ENCODE assay signal across 11 mouse cellular contexts in the genomic region with DNA sequence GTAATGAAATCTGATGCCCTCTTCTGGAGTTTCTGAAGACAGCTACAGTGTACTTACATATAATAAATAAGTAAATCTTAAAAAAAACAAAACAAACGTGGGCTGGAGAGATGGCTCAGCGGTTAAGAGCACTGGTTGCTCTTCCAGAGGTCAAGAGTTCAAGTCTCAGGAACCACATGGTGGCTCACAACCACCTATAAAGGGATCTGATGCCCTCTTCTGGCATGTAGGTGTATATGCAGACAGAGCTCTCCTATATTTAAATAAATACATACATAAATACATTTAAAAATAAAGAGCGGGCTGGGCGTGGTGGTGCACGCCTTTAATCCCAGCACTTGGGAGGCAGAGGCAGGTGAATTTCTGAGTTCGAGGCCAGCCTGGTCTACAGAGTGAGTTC. TPM values are rescaled to one million over a fixed set of nuclear protein-coding genes. Genes with fewer than 3 reads are reported as not detected.
DNase-seq lines count a peak whose midpoint lies in the region; ATAC-seq and TF ChIP-seq lines count a peak whose summit lies in the region.
"Not testable (repeated sequence)": the region's sequence is repeated elsewhere in the genome, so short reads cannot be mapped to it uniquely, and the experiment has no call there.
"Had no signal": no experiment of that assay in that cellular context is flagged by ENCODE, and none has a peak within 500 bp of the region (broad histone marks: within the 10 kb centered on the region; RNA-seq: fewer than 3 reads in every experiment).

No protein-coding gene starts in this region.

- H3K9ac ChIP-seq in MEL (ENCODE audit: control insufficient read depth, low read depth, low read length, poor library complexity, severe bottlenecking); forebrain, embryonic 14.5 days (ENCODE audit: low read length); liver, embryonic 14.5 days (replicated peaks): not testable (repeated sequence)

- not testable (repeated sequence) for H3K4me3 ChIP-seq in MEL (ENCODE audit: control insufficient read depth in 1 of 2, insufficient read depth in 1 of 2, low read depth in 2 of 2, low read length in 2 of 2); forebrain, embryonic 14.5 days (ENCODE audit: low read depth, low read length); liver, embryonic 14.5 days (ENCODE audit: insufficient read depth in 1 of 2, low read depth in 2 of 2, low read length in 2 of 2)

- WGBS in forebrain, embryonic 14.5 days: 82% methylated on average over 6 of the region's 6 CpGs
- WGBS in liver, embryonic 14.5 days (ENCODE audit: insufficient replicate concordance): 68% methylated on average over 6 of the region's 6 CpGs

- not testable (repeated sequence) for TF ChIP-seq EP300 in MEL (IDR thresholded peaks at IDR 0.05; ENCODE audit: low read depth in 1 of 2, low read length in 2 of 2); liver, embryonic 14.5 days (IDR thresholded peaks at IDR 0.05; ENCODE audit: low read depth)

- not testable (repeated sequence) for H3K9me3 ChIP-seq in MEL (replicated peaks; ENCODE audit: insufficient read depth, low read length); forebrain, embryonic 14.5 days (replicated peaks; ENCODE audit: control insufficient read depth, low read length); liver, embryonic 14.5 days (ENCODE audit: control insufficient read depth, low read length)

- not testable (repeated sequence) for H3K27me3 ChIP-seq in MEL (ENCODE audit: control insufficient read depth in 1 of 2, insufficient read depth in 2 of 2, low read length in 2 of 2); forebrain, embryonic 14.5 days (replicated peaks; ENCODE audit: control insufficient read depth, insufficient read depth, low read length); liver, embryonic 14.5 days (ENCODE audit: control insufficient read depth, insufficient read depth, low read length)

- TF ChIP-seq RAD21 in MEL (IDR thresholded peaks at IDR 0.05; ENCODE audit: low read depth, low read length): peak; percentile 6

- not testable (repeated sequence) for H3K4me1 ChIP-seq in MEL (ENCODE audit: control insufficient read depth in 1 of 2, insufficient read depth in 2 of 2, low read length in 2 of 2); forebrain, embryonic 14.5 days (ENCODE audit: control insufficient read depth, insufficient read depth, low read length); liver, embryonic 14.5 days (replicated peaks; ENCODE audit: control insufficient read depth in 2 of 2, insufficient read depth in 2 of 2, low read length in 1 of 2)

- H3K79me2 ChIP-seq in MEL (ENCODE audit: control insufficient read depth, insufficient read depth, low read length, poor library complexity): peaks cover 15% of the 10 kb centered on the region

- peak; percentile 12 to 44 (median 22); a peak in 3 of 6 replicates for TF ChIP-seq CTCF in MEL (IDR thresholded peaks at IDR 0.05 in 2 of 3, conservative IDR thresholded peaks at IDR 0.05 in 1 of 3; ENCODE audit: control insufficient read depth in 1 of 3, insufficient read depth in 1 of 3, low read depth in 2 of 3, low read length in 3 of 3, poor library complexity in 1 of 3, severe bottlenecking in 1 of 3)
- TF ChIP-seq CTCF in liver, embryonic 14.5 days (IDR thresholded peaks at IDR 0.05; ENCODE audit: low read depth): peak; percentile 54

- DNase-seq in A20 (ENCODE audit: low read depth, low spot score) (peak; percentile 56), MEL (ENCODE audit: low read depth, low spot score) (peak; percentile 58)
- DNase-seq in forebrain, embryonic 14.5 days (ENCODE audit: low spot score): peak; percentile 28
- not testable (repeated sequence) for DNase-seq in liver, embryonic 14.5 days (ENCODE audit: low read depth in 3 of 3, low spot score in 3 of 3)
- peak; percentile 50 for DNase-seq in naive thymus-derived CD4-positive, alpha-beta T cell, adult 2 months (ENCODE audit: low read depth)

- peak; percentile 32 for ATAC-seq in activated CD4-positive, CD25-positive, alpha-beta regulatory T cell, adult 4 months
- ATAC-seq in forebrain, embryonic 14.5 days; liver, embryonic 14.5 days (ENCODE audit: insufficient read depth): not testable (repeated sequence)
- ATAC-seq in inflammation-experienced regulatory T-cells, adult 6 months: peak; percentile 41

- not testable (repeated sequence) for TF ChIP-seq POLR2A in MEL (IDR thresholded peaks at IDR 0.05; ENCODE audit: control insufficient read depth in 1 of 2, insufficient read depth in 1 of 2, low read depth in 1 of 2, low read length in 2 of 2, poor library complexity in 1 of 2)

- not testable (repeated sequence) for H3K4me2 ChIP-seq in forebrain, embryonic 14.5 days (ENCODE audit: low read length); liver, embryonic 14.5 days (ENCODE audit: low read depth)

- not testable (repeated sequence) for H3K27ac ChIP-seq in MEL (ENCODE audit: control insufficient read depth, low read depth, low read length); forebrain, embryonic 14.5 days (ENCODE audit: low read depth, low read length); liver, embryonic 14.5 days

- peaks cover 0 to 15% of the 10 kb centered on the region in 2 experiments; a peak in 3 of 4 replicates for H3K36me3 ChIP-seq in MEL (ENCODE audit: control insufficient read depth in 1 of 2, insufficient read depth in 2 of 2, low read length in 2 of 2)
- H3K36me3 ChIP-seq in forebrain, embryonic 14.5 days (ENCODE audit: control insufficient read depth, insufficient read depth, low read length): peaks cover 56% of the 10 kb centered on the region
- H3K36me3 ChIP-seq in liver, embryonic 14.5 days (replicated peaks; ENCODE audit: control insufficient read depth, insufficient read depth, low read depth): peaks cover 38% of the 10 kb centered on the region

TF ChIP-seq in MEL, 35 proteins besides CTCF, POLR2A, EP300 and RAD21 (continues in another document):
- TF ChIP-seq MYC (IDR thresholded peaks at IDR 0.05; ENCODE audit: low read depth, low read length): peak; percentile 79

RNA-seq across cellular contexts. Expression of a gene that starts 6.1 kb away (rescaled TPM):
- 32.2 and 40.3 TPM in 2 replicates for total RNA-seq in MEL (2012; rRNA removed)
- polyA plus RNA-seq in MEL (2012; ENCODE audit: insufficient read depth in 1 of 2, insufficient read length in 2 of 2, low read depth in 1 of 2, low replicate concordance in 2 of 2, missing spikeins in 1 of 2): 10 to 100 TPM in 1 of 2 experiments, not detected in 1; 30.9 TPM
- 10 to 100 TPM; 35.1 to 49.1 TPM for polyA plus RNA-seq in activated CD4-positive, CD25-positive, alpha-beta regulatory T cell, adult 4 months (2017; shearing (Covaris generic))
- polyA plus RNA-seq in forebrain, embryonic 14.5 days (2014; fragmentation: Nextera tagmentation; extraction: Ambion mirVana): 12.0 and 14.3 TPM in 2 replicates
- polyA plus RNA-seq in inflammation-experienced regulatory T-cells, adult 6 months (2017; shearing (Covaris generic)): 10 to 100 TPM; 34.5 to 45.6 (median 39.3) TPM
- 20.6 and 22.1 TPM in 2 replicates for polyA plus RNA-seq in liver, embryonic 14.5 days (2012; rRNA removed)
- polyA plus RNA-seq in liver, embryonic 14.5 days (2014; fragmentation: Nextera tagmentation; extraction: Ambion mirVana): 13.5 and 14.7 TPM in 2 replicates

RNA-seq across cellular contexts. Expression of a gene that starts 6.3 kb away (rescaled TPM):
- total RNA-seq in MEL (2012; rRNA removed): 4.7 and 4.8 TPM in 2 replicates
- 1 to 10 TPM in 1 of 2 experiments, not detected in 1; 5.9 TPM for polyA plus RNA-seq in MEL (2012; ENCODE audit: insufficient read depth in 1 of 2, insufficient read length in 2 of 2, low read depth in 1 of 2, low replicate concordance in 2 of 2, missing spikeins in 1 of 2)
- polyA plus RNA-seq in activated CD4-positive, CD25-positive, alpha-beta regulatory T cell, adult 4 months (2017; shearing (Covaris generic)): 1 to 10 TPM; 3.8 to 5.4 TPM
- polyA plus RNA-seq in forebrain, embryonic 14.5 days (2014; fragmentation: Nextera tagmentation; extraction: Ambion mirVana): 13.0 and 15.0 TPM in 2 replicates
- 1 to 10 TPM; 3.7 to 6.1 (median 4.8) TPM for polyA plus RNA-seq in inflammation-experienced regulatory T-cells, adult 6 months (2017; shearing (Covaris generic))
- polyA plus RNA-seq in liver, embryonic 14.5 days (2012; rRNA removed): 2.2 and 2.4 TPM in 2 replicates
- 3.7 and 4.5 TPM in 2 replicates for polyA plus RNA-seq in liver, embryonic 14.5 days (2014; fragmentation: Nextera tagmentation; extraction: Ambion mirVana)

RNA-seq across cellular contexts. Expression of a gene that starts 12.9 kb away (rescaled TPM):
- 3.8 and 4.0 TPM in 2 replicates for total RNA-seq in MEL (2012; rRNA removed)
- 1 to 10 TPM in 1 of 2 experiments, not detected in 1; 7.7 TPM for polyA plus RNA-seq in MEL (2012; ENCODE audit: insufficient read depth in 1 of 2, insufficient read length in 2 of 2, low read depth in 1 of 2, low replicate concordance in 2 of 2, missing spikeins in 1 of 2)
- polyA plus RNA-seq in activated CD4-positive, CD25-positive, alpha-beta regulatory T cell, adult 4 months (2017; shearing (Covaris generic)): 1 to 10 TPM; 5.0 to 5.1 TPM
- polyA plus RNA-seq in forebrain, embryonic 14.5 days (2014; fragmentation: Nextera tagmentation; extraction: Ambion mirVana): 20.4 and 22.8 TPM in 2 replicates
- polyA plus RNA-seq in inflammation-experienced regulatory T-cells, adult 6 months (2017; shearing (Covaris generic)): 1 to 10 TPM; 5.2 to 9.7 (median 6.4) TPM
- polyA plus RNA-seq in liver, embryonic 14.5 days (2012; rRNA removed): 2.3 TPM in 2 replicates
- polyA plus RNA-seq in liver, embryonic 14.5 days (2014; fragmentation: Nextera tagmentation; extraction: Ambion mirVana): 2.9 and 4.4 TPM in 2 replicates

RNA-seq across cellular contexts. Expression of a gene that starts 18.8 kb away (rescaled TPM):
- not detected in 2 replicates for total RNA-seq in MEL (2012; rRNA removed)
- not detected for polyA plus RNA-seq in MEL (2012; ENCODE audit: insufficient read depth in 1 of 2, insufficient read length in 2 of 2, low read depth in 1 of 2, low replicate concordance in 2 of 2, missing spikeins in 1 of 2)
- polyA plus RNA-seq in activated CD4-positive, CD25-positive, alpha-beta regulatory T cell, adult 4 months (2017; shearing (Covaris generic)): not detected
- not detected in 2 replicates for polyA plus RNA-seq in forebrain, embryonic 14.5 days (2014; fragmentation: Nextera tagmentation; extraction: Ambion mirVana)
- polyA plus RNA-seq in inflammation-experienced regulatory T-cells, adult 6 months (2017; shearing (Covaris generic)): not detected
- polyA plus RNA-seq in liver, embryonic 14.5 days (2012; rRNA removed): 0.15 and 0.32 TPM in 2 replicates
- 0.44 TPM in 1 of 2 replicates, not detected in the other for polyA plus RNA-seq in liver, embryonic 14.5 days (2014; fragmentation: Nextera tagmentation; extraction: Ambion mirVana)
- total RNA-seq: adrenal gland, adult 2 months; layer of hippocampus, postnatal 10 days; megakaryocyte progenitor cell, adult 5-6 weeks had no signal
- polyA plus RNA-seq: adrenal gland, adult 2 months; forebrain, embryonic 16.5 days had no signal

RNA-seq across cellular contexts. Expression of a gene that starts 23.9 kb away (rescaled TPM):
- total RNA-seq in MEL (2012; rRNA removed): 7.1 and 8.2 TPM in 2 replicates
- polyA plus RNA-seq in MEL (2012; ENCODE audit: insufficient read depth in 1 of 2, insufficient read length in 2 of 2, low read depth in 1 of 2, low replicate concordance in 2 of 2, missing spikeins in 1 of 2): 10 to 100 TPM in 1 of 2 experiments, not detected in 1; 17.4 TPM
- polyA plus RNA-seq in activated CD4-positive, CD25-positive, alpha-beta regulatory T cell, adult 4 months (2017; shearing (Covaris generic)): 10 to 100 TPM; 18.0 to 19.4 TPM
- polyA plus RNA-seq in forebrain, embryonic 14.5 days (2014; fragmentation: Nextera tagmentation; extraction: Ambion mirVana): 19.5 and 23.5 TPM in 2 replicates
- polyA plus RNA-seq in inflammation-experienced regulatory T-cells, adult 6 months (2017; shearing (Covaris generic)): 10 to 100 TPM; 17.5 to 25.7 (median 22.5) TPM
- 2.0 and 2.6 TPM in 2 replicates for polyA plus RNA-seq in liver, embryonic 14.5 days (2012; rRNA removed)
- 3.6 and 4.6 TPM in 2 replicates for polyA plus RNA-seq in liver, embryonic 14.5 days (2014; fragmentation: Nextera tagmentation; extraction: Ambion mirVana)
